Mouse (Mus musculus) G1E (cell line): ENCODE measurements around the gene Lcmt1.

Source experiments
- CTCF ChIP-seq: IDR thresholded peaks from 2 replicates; pipeline ENCODE4 v1.5.1; 2012; ENCODE audit warnings: low read depth, low read length, inconsistent platforms, mixed read lengths
- GATA1 ChIP-seq: IDR thresholded peaks from 2 replicates; pipeline ENCODE4 v1.6.1; 2012; ENCODE audit warnings: borderline replicate concordance, low read length, inconsistent platforms, mixed read lengths
- TAL1 ChIP-seq: conservative IDR thresholded peaks from 2 replicates; pipeline ENCODE4 v1.6.1; 2012; ENCODE audit warnings: low read depth, low read length, inconsistent platforms, mixed read lengths

DNA sequence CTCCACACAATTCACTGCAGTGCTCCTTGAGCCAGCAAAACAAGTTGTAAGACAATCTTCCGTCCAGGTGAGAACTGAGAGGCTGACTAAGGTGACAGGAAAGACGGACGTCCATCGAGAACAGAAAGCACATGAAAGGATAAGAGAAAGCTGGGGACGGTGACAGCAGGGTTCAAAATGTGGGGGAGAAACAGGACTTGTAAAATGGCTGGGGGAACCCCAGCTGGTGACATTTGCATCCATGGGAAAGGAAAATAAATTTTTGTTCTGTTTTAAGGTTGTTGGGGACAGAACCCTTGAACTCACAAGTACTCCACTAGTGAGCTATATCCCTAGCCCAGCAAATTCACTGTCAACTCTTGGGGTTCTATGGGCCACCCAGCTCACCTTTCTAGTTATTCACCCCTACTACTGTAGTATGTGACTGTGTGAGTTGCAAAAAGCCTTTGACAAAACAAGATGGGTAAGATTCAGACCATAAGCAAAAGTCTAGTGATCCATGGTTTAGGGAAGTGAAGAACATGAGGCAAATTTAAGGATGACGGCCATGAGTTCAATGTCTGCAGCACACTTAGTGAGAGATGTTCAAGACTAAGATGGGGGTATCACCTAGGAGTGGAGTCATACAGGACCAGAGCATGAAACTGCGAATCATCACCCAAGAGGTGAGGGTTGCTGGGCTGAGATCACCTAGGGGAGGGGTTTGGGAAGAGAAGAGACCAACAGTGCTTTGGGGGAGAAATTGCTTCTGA, 8.2 kb upstream of the Lcmt1 start:
- TF ChIP-seq CTCF (no peak), TAL1 (no peak), GATA1 (no peak)
